9 mouse cellular contexts compared by ENCODE assay signal in the genomic region with DNA sequence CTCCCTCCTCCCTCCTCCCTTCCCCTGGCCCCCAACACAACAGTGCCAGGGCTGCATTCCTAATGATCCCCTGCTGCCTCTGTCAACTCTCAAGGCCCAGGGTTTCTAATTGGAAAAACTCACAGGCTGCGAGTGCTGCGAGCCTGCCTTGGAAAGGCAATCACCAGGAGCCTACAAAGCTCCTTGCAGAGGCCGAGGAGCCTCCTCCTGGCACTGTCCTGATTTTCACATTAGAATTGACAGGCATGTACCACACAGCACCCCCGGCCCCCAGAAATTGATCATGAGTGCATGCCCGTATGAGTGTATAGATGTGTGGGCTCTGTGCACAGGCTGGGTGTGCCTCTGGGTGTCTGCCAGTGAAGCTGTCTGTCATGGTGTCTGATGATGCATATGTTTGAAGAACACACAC. TPM values are rescaled to one million over a fixed set of nuclear protein-coding genes. Genes with fewer than 3 reads are reported as not detected.
DNase-seq lines count a peak whose midpoint lies in the region; ATAC-seq and TF ChIP-seq lines count a peak whose summit lies in the region.
"Had no signal": no experiment of that assay in that cellular context is flagged by ENCODE, and none has a peak within 500 bp of the region (broad histone marks: within the 10 kb centered on the region; RNA-seq: fewer than 3 reads in every experiment).

No protein-coding gene starts in this region.

- H3K4me3 ChIP-seq in lung, embryonic 16.5 days (ENCODE audit: low read length) = no peak overlapping the region
- H3K4me3 ChIP-seq in lung, postnatal 0 days (ENCODE audit: low read depth, low read length) = no peak overlapping the region
- H3K4me3 ChIP-seq in layer of hippocampus, adult 2 months = no peak overlapping the region
- no peak overlapping the region for H3K4me3 ChIP-seq in limb, embryonic 15.5 days
- no peak overlapping the region for H3K4me3 ChIP-seq in stomach, postnatal 0 days (ENCODE audit: low read depth, low read length)
- no peak overlapping the region for H3K4me3 ChIP-seq in lung, adult 2 months (replicated peaks; ENCODE audit: extremely low read depth, low read depth, low read length)

- TF ChIP-seq EP300 in lung, postnatal 0 days (IDR thresholded peaks at IDR 0.05) = no peak
- no peak for TF ChIP-seq EP300 in stomach, postnatal 0 days (optimal IDR thresholded peaks at IDR 0.05)

- ATAC-seq in lung, embryonic 16.5 days (ENCODE audit: low read depth) = peak; percentile 32; the same call in 1 of the 2 replicates
- no peak for ATAC-seq in lung, postnatal 0 days
- no peak; the same call in 1 of the 2 replicates for ATAC-seq in limb, embryonic 15.5 days (ENCODE audit: insufficient number of reproducible peaks, low FRiP score, low TSS enrichment, low read depth)
- ATAC-seq in stomach, postnatal 0 days (ENCODE audit: low FRiP score, low TSS enrichment) = peak; percentile 43; the same call in 1 of the 2 replicates

- no peak for TF ChIP-seq POLR2A in lung, adult 2 months (IDR thresholded peaks at IDR 0.05; ENCODE audit: borderline replicate concordance, extremely low read depth, low read depth, low read length)

- H3K9ac ChIP-seq in lung, embryonic 16.5 days (ENCODE audit: low read length) = no peak overlapping the region
- no peak overlapping the region for H3K9ac ChIP-seq in lung, postnatal 0 days (replicated peaks; ENCODE audit: low read depth)
- no peak overlapping the region for H3K9ac ChIP-seq in limb, embryonic 15.5 days
- H3K9ac ChIP-seq in stomach, postnatal 0 days (ENCODE audit: low read length) = no peak overlapping the region
- H3K9ac ChIP-seq: liver, embryonic 14.5 days had no signal

- no peaks in the 10 kb centered on the region for H3K9me3 ChIP-seq in lung, embryonic 16.5 days (ENCODE audit: control insufficient read depth, low read length)
- no peaks in the 10 kb centered on the region for H3K9me3 ChIP-seq in lung, postnatal 0 days (ENCODE audit: low read length)
- H3K9me3 ChIP-seq in limb, embryonic 15.5 days = no peaks in the 10 kb centered on the region
- no peaks in the 10 kb centered on the region for H3K9me3 ChIP-seq in stomach, postnatal 0 days (ENCODE audit: control insufficient read depth, low read length)

- no peaks in the 10 kb centered on the region for H3K27me3 ChIP-seq in lung, embryonic 16.5 days (ENCODE audit: control insufficient read depth, insufficient read depth, low read depth, low read length)
- H3K27me3 ChIP-seq in lung, postnatal 0 days (replicated peaks; ENCODE audit: insufficient read depth, low read length) = no peaks in the 10 kb centered on the region
- no peaks in the 10 kb centered on the region for H3K27me3 ChIP-seq in limb, embryonic 15.5 days
- H3K27me3 ChIP-seq in stomach, postnatal 0 days (ENCODE audit: control insufficient read depth, insufficient read depth, low read length) = no peaks in the 10 kb centered on the region

- H3K36me3 ChIP-seq in lung, embryonic 16.5 days (ENCODE audit: control insufficient read depth, insufficient read depth, low read length) = no peaks in the 10 kb centered on the region
- H3K36me3 ChIP-seq in lung, postnatal 0 days (ENCODE audit: insufficient read depth, low read length) = no peaks in the 10 kb centered on the region
- H3K36me3 ChIP-seq in limb, embryonic 15.5 days = no peaks in the 10 kb centered on the region
- no peaks in the 10 kb centered on the region for H3K36me3 ChIP-seq in stomach, postnatal 0 days (ENCODE audit: control insufficient read depth, insufficient read depth, low read length)

- DNase-seq in lung, postnatal 0 days (ENCODE audit: low spot score) = no peak
- peak; percentile 67 to 82 for DNase-seq in layer of hippocampus, adult 2 months (ENCODE audit: low spot score in 2 of 2)
- peak; percentile 23 for DNase-seq in stomach, postnatal 0 days (ENCODE audit: low spot score)
- DNase-seq in heart, adult 9 months (ENCODE audit: low spot score in 2 of 2) = no peak
- DNase-seq in thymus, postnatal 0 days (ENCODE audit: low spot score) = no peak
- DNase-seq in lung, adult 2 months = no peak

- H3K4me2 ChIP-seq in lung, embryonic 16.5 days (ENCODE audit: low read depth, low read length) = no peak overlapping the region
- H3K4me2 ChIP-seq in lung, postnatal 0 days (replicated peaks; ENCODE audit: low read depth, low read length) = no peak overlapping the region
- no peak overlapping the region for H3K4me2 ChIP-seq in limb, embryonic 15.5 days
- no peak overlapping the region for H3K4me2 ChIP-seq in stomach, postnatal 0 days (replicated peaks; ENCODE audit: low read depth)

- 37% methylated on average over 5 of the region's 5 CpGs for WGBS in lung, embryonic 16.5 days
- 49% methylated on average over 5 of the region's 5 CpGs for WGBS in lung, postnatal 0 days
- 21% methylated on average over 5 of the region's 5 CpGs for WGBS in limb, embryonic 15.5 days
- 21% methylated on average over 5 of the region's 5 CpGs for WGBS in stomach, postnatal 0 days
- WGBS in lung, adult 2 months = 66% methylated on average over 5 of the region's 5 CpGs

- H3K4me1 ChIP-seq in lung, embryonic 16.5 days (replicated peaks; ENCODE audit: control insufficient read depth, insufficient read depth, low read length) = peaks cover 5% of the 10 kb centered on the region; the same call in 1 of the 2 replicates
- H3K4me1 ChIP-seq in lung, postnatal 0 days (ENCODE audit: insufficient read depth, low read depth, low read length) = no peaks in the 10 kb centered on the region
- H3K4me1 ChIP-seq in limb, embryonic 15.5 days = peaks cover 33% of the 10 kb centered on the region
- H3K4me1 ChIP-seq in stomach, postnatal 0 days (replicated peaks; ENCODE audit: control insufficient read depth, insufficient read depth) = no peaks in the 10 kb centered on the region
- no peaks in the 10 kb centered on the region for H3K4me1 ChIP-seq in lung, adult 2 months (ENCODE audit: control insufficient read depth, insufficient read depth, low read length)

- no peak overlapping the region for H3K27ac ChIP-seq in lung, embryonic 16.5 days (ENCODE audit: low read length)
- no peak overlapping the region for H3K27ac ChIP-seq in lung, postnatal 0 days (ENCODE audit: low read length)
- H3K27ac ChIP-seq in layer of hippocampus, adult 2 months = peak overlapping the region; percentile 80; the same call in 1 of the 2 replicates
- H3K27ac ChIP-seq in limb, embryonic 15.5 days = 0 out of 2 replicates have a peak overlapping the region, but pooled peaks have one; percentile 52
- no peak overlapping the region for H3K27ac ChIP-seq in stomach, postnatal 0 days (replicated peaks)
- H3K27ac ChIP-seq: liver, embryonic 14.5 days had no signal

- TF ChIP-seq CTCF in lung, postnatal 0 days (IDR thresholded peaks at IDR 0.05) = no peak
- TF ChIP-seq CTCF in layer of hippocampus, adult 2 months (conservative IDR thresholded peaks at IDR 0.05) = no peak
- TF ChIP-seq CTCF in stomach, postnatal 0 days (IDR thresholded peaks at IDR 0.05; ENCODE audit: low read depth) = no peak
- TF ChIP-seq CTCF in lung, adult 2 months (IDR thresholded peaks at IDR 0.05; ENCODE audit: insufficient read depth, low read length) = no peak

RNA-seq across cellular contexts. Expression of gene Lrfn2, which starts 44.4 kb away (rescaled TPM):
- polyA plus RNA-seq in lung, embryonic 16.5 days (2015; fragmentation: Nextera tagmentation; extraction: Ambion mirVana) = 0.09 and 0.25 TPM in 2 replicates
- 0.04 TPM in 2 replicates for polyA plus RNA-seq in lung, postnatal 0 days (2015; fragmentation: Nextera tagmentation; extraction: Ambion mirVana)
- total RNA-seq in layer of hippocampus, adult 2 months (2021) = 10 to 100 TPM; 40.3 to 42.2 TPM
- polyA plus RNA-seq in limb, embryonic 15.5 days (2015; fragmentation: Nextera tagmentation; extraction: Ambion mirVana) = 0.77 and 1.00 TPM in 2 replicates
- 0.41 and 0.44 TPM in 2 replicates for polyA plus RNA-seq in stomach, postnatal 0 days (2015; fragmentation: Nextera tagmentation; extraction: Ambion mirVana)
- 0.09 and 0.13 TPM in 2 replicates for polyA plus RNA-seq in thymus, postnatal 0 days (2015; fragmentation: Nextera tagmentation; extraction: Ambion mirVana)
- not detected in 2 replicates for polyA plus RNA-seq in lung, adult 2 months (2012; rRNA removed)

Comparison
In these comparisons a context has a peak if more than half of its experiments do, and no peak if none do; other contexts are left out.
1. ATAC-seq: peak in lung, embryonic 16.5 days (single experiment) and stomach, postnatal 0 days (single experiment); none in lung, postnatal 0 days (single experiment) and limb, embryonic 15.5 days (single experiment).
2. H3K27ac ChIP-seq: peak in layer of hippocampus, adult 2 months (single experiment) and limb, embryonic 15.5 days (single experiment); none in lung, embryonic 16.5 days (single experiment), lung, postnatal 0 days (single experiment) and stomach, postnatal 0 days (single experiment).
3. DNase-seq: peak in layer of hippocampus, adult 2 months (2 of 2) and stomach, postnatal 0 days (single experiment); none in lung, postnatal 0 days (single experiment), heart, adult 9 months (0 of 2), thymus, postnatal 0 days (single experiment) and lung, adult 2 months (single experiment).